ENCODE assay signal across 8 mouse cellular contexts in the genomic region with DNA sequence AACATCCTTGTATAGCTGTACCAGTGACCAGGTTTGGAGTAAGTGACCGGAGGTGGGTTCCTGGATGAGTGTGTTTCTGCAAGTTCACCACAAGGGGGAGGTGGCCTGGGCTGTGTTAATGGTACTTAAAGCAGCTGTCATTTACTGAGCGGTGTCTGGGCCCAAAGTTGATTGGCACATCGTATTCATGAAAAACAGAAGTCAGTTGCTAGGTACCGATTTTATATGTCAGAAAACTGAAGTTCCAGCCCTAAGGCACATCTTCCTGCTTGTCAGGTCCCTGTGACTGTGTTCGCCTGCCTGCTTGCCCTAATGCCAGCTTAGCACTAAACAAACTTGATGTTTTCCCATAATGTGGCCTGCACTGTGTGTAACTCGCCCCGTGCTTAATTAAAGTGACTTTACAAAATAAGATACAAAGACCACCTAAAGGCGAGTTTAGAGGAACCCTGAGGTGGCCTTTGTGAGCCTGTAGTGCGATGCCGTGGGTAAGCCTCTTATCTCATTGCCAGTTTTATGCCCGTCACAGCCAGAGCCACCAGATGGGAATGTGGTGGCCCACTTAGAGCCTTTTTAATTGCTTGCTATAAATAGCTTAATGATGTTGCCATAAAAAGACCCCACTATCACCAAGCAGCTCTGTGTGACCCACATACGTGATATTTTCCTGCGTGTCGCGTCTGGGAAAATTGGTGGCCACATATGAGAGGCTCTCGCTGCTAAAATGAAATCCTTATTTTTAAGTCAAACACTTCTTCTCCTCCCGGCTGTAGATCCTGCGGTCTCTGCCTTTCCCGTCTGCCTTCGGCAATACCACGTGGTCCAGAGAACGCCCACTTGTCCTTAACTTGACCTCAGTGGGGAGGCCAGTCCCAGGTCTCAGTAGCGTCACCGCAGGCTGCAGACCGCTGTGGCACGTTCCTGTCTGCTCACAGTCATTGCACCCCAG.
DNase-seq lines count a peak whose midpoint lies in the region; ATAC-seq and TF ChIP-seq lines count a peak whose summit lies in the region.
"Had no signal": no experiment of that assay in that cellular context is flagged by ENCODE, and none has a peak within 500 bp of the region (broad histone marks: within the 10 kb centered on the region; RNA-seq: fewer than 3 reads in every experiment).

No protein-coding gene starts in this region.

- H3K36me3 ChIP-seq in lung, embryonic 15.5 days, result no peaks in the 10 kb centered on the region
- H3K36me3 ChIP-seq in heart, embryonic 11.5 days (ENCODE audit: control insufficient read depth, insufficient read depth, low read length), result no peaks in the 10 kb centered on the region; the same call in 1 of the 2 replicates
- no peaks in the 10 kb centered on the region for H3K36me3 ChIP-seq in limb, embryonic 14.5 days (ENCODE audit: control insufficient read depth, insufficient read depth, low read length)
- H3K36me3 ChIP-seq: embryonic facial prominence, embryonic 12.5 days had no signal

- H3K27me3 ChIP-seq in lung, embryonic 15.5 days, result no peaks in the 10 kb centered on the region
- H3K27me3 ChIP-seq in heart, embryonic 11.5 days (ENCODE audit: control insufficient read depth, insufficient read depth, low read length), result no peaks in the 10 kb centered on the region
- H3K27me3 ChIP-seq in limb, embryonic 14.5 days (ENCODE audit: control insufficient read depth, insufficient read depth, low read length), result no peaks in the 10 kb centered on the region
- H3K27me3 ChIP-seq: embryonic facial prominence, embryonic 12.5 days had no signal

- no peaks in the 10 kb centered on the region for H3K9me3 ChIP-seq in lung, embryonic 15.5 days
- H3K9me3 ChIP-seq in heart, embryonic 11.5 days (replicated peaks; ENCODE audit: control insufficient read depth, low read length), result no peaks in the 10 kb centered on the region
- H3K9me3 ChIP-seq in limb, embryonic 14.5 days (ENCODE audit: control insufficient read depth, low read length), result no peaks in the 10 kb centered on the region
- H3K9me3 ChIP-seq: embryonic facial prominence, embryonic 12.5 days had no signal

- WGBS in lung, embryonic 15.5 days, result 48% methylated on average over 26 of the region's 26 CpGs
- 46% methylated on average over 26 of the region's 26 CpGs for WGBS in heart, embryonic 11.5 days (ENCODE audit: insufficient replicate concordance)
- 29% methylated on average over 26 of the region's 26 CpGs for WGBS in limb, embryonic 14.5 days

- H3K4me1 ChIP-seq in lung, embryonic 15.5 days, result no peaks in the 10 kb centered on the region
- no peaks in the 10 kb centered on the region for H3K4me1 ChIP-seq in heart, embryonic 11.5 days (ENCODE audit: control insufficient read depth, insufficient read depth, low read length)
- no peaks in the 10 kb centered on the region; the same call in 1 of the 2 replicates for H3K4me1 ChIP-seq in limb, embryonic 14.5 days (ENCODE audit: control insufficient read depth, insufficient read depth, low read length)
- H3K4me1 ChIP-seq: embryonic facial prominence, embryonic 12.5 days had no signal

- peak overlapping the region; percentile 4; the same call in 1 of the 2 replicates for H3K4me2 ChIP-seq in lung, embryonic 15.5 days
- peak overlapping the region; percentile 56 for H3K4me2 ChIP-seq in heart, embryonic 11.5 days
- peak overlapping the region; percentile 26 for H3K4me2 ChIP-seq in limb, embryonic 14.5 days (replicated peaks; ENCODE audit: low read depth, low read length, severe bottlenecking)
- H3K4me2 ChIP-seq: embryonic facial prominence, embryonic 12.5 days had no signal

- ATAC-seq in lung, embryonic 15.5 days (ENCODE audit: borderline replicate concordance, extremely low read depth, low FRiP score, low TSS enrichment), result peak; percentile 70; the same call in 1 of the 2 replicates
- ATAC-seq in heart, embryonic 11.5 days (replicated peaks; ENCODE audit: insufficient number of reproducible peaks, low FRiP score, low TSS enrichment), result 0 out of 2 replicates have a peak, but pooled peaks have one; percentile 39
- peak; percentile 75 for ATAC-seq in limb, embryonic 14.5 days (ENCODE audit: low FRiP score, low read depth)

- H3K4me3 ChIP-seq in lung, embryonic 15.5 days, result no peak overlapping the region
- H3K4me3 ChIP-seq in heart, embryonic 11.5 days (ENCODE audit: low read depth, low read length), result peak overlapping the region; percentile 14; the same call in 1 of the 2 replicates
- H3K4me3 ChIP-seq in limb, embryonic 14.5 days (replicated peaks; ENCODE audit: low read length), result no peak overlapping the region
- H3K4me3 ChIP-seq: embryonic facial prominence, embryonic 12.5 days had no signal

- no peak for DNase-seq in lung, postnatal 14 days
- peak; percentile 51 to 63 for DNase-seq in cerebellum, postnatal 10 days
- peak; percentile 24 for DNase-seq in limb, embryonic 14.5 days (ENCODE audit: low spot score)
- peak; percentile 9 to 18 for DNase-seq in right cerebral cortex, postnatal 36 days (ENCODE audit: low spot score in 2 of 2)
- no peak for DNase-seq in B cell, adult 2 months

- H3K27ac ChIP-seq in lung, embryonic 15.5 days, result no peak overlapping the region
- no peak overlapping the region for H3K27ac ChIP-seq in heart, embryonic 11.5 days (ENCODE audit: low read depth, low read length)
- 0 out of 2 replicates have a peak overlapping the region, but pooled peaks have one; percentile 26 for H3K27ac ChIP-seq in limb, embryonic 14.5 days (replicated peaks; ENCODE audit: low read depth, low read length)
- H3K27ac ChIP-seq: embryonic facial prominence, embryonic 12.5 days had no signal

- no peak for TF ChIP-seq POLR2A in limb, embryonic 14.5 days (IDR thresholded peaks at IDR 0.05; ENCODE audit: borderline replicate concordance, extremely low read depth, insufficient read depth, insufficient read length)

- no peak overlapping the region for H3K9ac ChIP-seq in lung, embryonic 15.5 days
- no peak overlapping the region for H3K9ac ChIP-seq in heart, embryonic 11.5 days (ENCODE audit: low read depth, low read length)
- no peak overlapping the region for H3K9ac ChIP-seq in limb, embryonic 14.5 days (ENCODE audit: low read depth, low read length, severe bottlenecking)
- H3K9ac ChIP-seq: embryonic facial prominence, embryonic 12.5 days had no signal

Comparison
In these comparisons a context has a peak if more than half of its experiments do, and no peak if none do; other contexts are left out.
1. H3K4me2 ChIP-seq: peak in every context shown above with its lines; median percentile 56 in heart, embryonic 11.5 days; 26 in limb, embryonic 14.5 days; 4 in lung, embryonic 15.5 days.
2. DNase-seq: peak in cerebellum, postnatal 10 days (2 of 2), limb, embryonic 14.5 days (single experiment) and right cerebral cortex, postnatal 36 days (2 of 2); none in lung, postnatal 14 days (single experiment) and B cell, adult 2 months (0 of 2).
3. Peak in every context shown above with its lines, with median percentiles within 50 percentile points of each other: ATAC-seq.